Mouse (Mus musculus) limb, embryonic 14.5 days (tissue): ENCODE data around the gene Dock9. TPM values are rescaled to one million over a fixed set of nuclear protein-coding genes. Genes with fewer than 3 reads are reported as not detected.
A peak's percentile ranks its signal among the peaks of the same experiment; 100 is the strongest.

Experiments
- ATAC-seq: fragments of 200-750 bp; cut with Nextera tagmentation; 2 replicates; pipeline ENCODE4 v1.8.0; 2017; ENCODE audit warnings: low read depth, moderate number of reproducible peaks, moderate TSS enrichment; ENCODE audit not compliant: low FRiP score
- DNase-seq: peaks from one replicate; pipeline ENCODE4 v3.0.0-alpha.2; 2015; ENCODE audit warnings: low spot score
- H3K27ac ChIP-seq: fragments of 300-500 bp; sonication (generic); replicated peaks from 2 replicates; pipeline ENCODE4 v1.5.1; 2014; ENCODE audit warnings: low read depth, mild to moderate bottlenecking, low read length, moderate library complexity, mixed read lengths
- H3K27me3 ChIP-seq: fragments of 300-500 bp; sonication (generic); 2 replicates; pipeline ENCODE4 v1.6.1; 2014; ENCODE audit warnings: low read length, mixed read lengths; ENCODE audit not compliant: control insufficient read depth, insufficient read depth
- H3K36me3 ChIP-seq: fragments of 300-500 bp; sonication (generic); 2 replicates; pipeline ENCODE4 v1.6.1; 2014; ENCODE audit warnings: mild to moderate bottlenecking, low read length, moderate library complexity, mixed read lengths; ENCODE audit not compliant: control insufficient read depth, insufficient read depth
- H3K4me1 ChIP-seq: fragments of 300-500 bp; sonication (generic); 2 replicates; pipeline ENCODE4 v1.6.1; 2014; ENCODE audit warnings: antibody characterized with exemption, low read length, mixed read lengths; ENCODE audit not compliant: control insufficient read depth, insufficient read depth
- H3K4me2 ChIP-seq: fragments of 300-500 bp; sonication (generic); replicated peaks from 2 replicates; pipeline ENCODE4 v1.6.1; 2014; ENCODE audit warnings: low read depth, mild to moderate bottlenecking, low read length, moderate library complexity; ENCODE audit not compliant: severe bottlenecking
- H3K4me3 ChIP-seq: fragments of 300-500 bp; sonication (generic); replicated peaks from 2 replicates; pipeline ENCODE4 v1.5.1; 2014; ENCODE audit warnings: low read length
- H3K9ac ChIP-seq: fragments of 300-500 bp; sonication (generic); 2 replicates; pipeline ENCODE4 v1.6.1; 2014; ENCODE audit warnings: mild to moderate bottlenecking, low read depth, low read length, moderate library complexity; ENCODE audit not compliant: severe bottlenecking
- H3K9me3 ChIP-seq: fragments of 300-500 bp; sonication (generic); 2 replicates; pipeline ENCODE4 v1.6.1; 2016; ENCODE audit warnings: low read length; ENCODE audit not compliant: control insufficient read depth
- POLR2A ChIP-seq: fragments of 200-500 bp; IDR thresholded peaks from 2 replicates; pipeline ENCODE4 v1.8.0; 2012; ENCODE audit warnings: inconsistent platforms, mild to moderate bottlenecking, moderate library complexity, borderline replicate concordance; ENCODE audit not compliant: insufficient read depth, insufficient read length; ENCODE audit errors: extremely low read depth
- WGBS: fragments of 180-500 bp; shearing (Covaris S2); extraction: QIAGEN DNeasy Blood & Tissue Kit; methylation state at CpG from one replicate; pipeline ENCODE4 v1.1.7; 2014; 5-methylcytosine and 5-hydroxymethylcytosine counted together
- polyA plus RNA-seq, 2 experiments: library from polyadenylated mRNA; depleted of rRNA in 1 of 2; stranded (reverse) in 1 of 2; unstranded in 1 of 2; fragments of >200 nt; fragmentation: Nextera tagmentation in 1 of 2; extraction: Ambion mirVana in 1 of 2; gene quantifications; 2 replicates each; pipeline versions ENCODE4 v1.2.1 to v1.2.3; 2012 to 2014

The Dock9 gene
- polyA plus RNA-seq, 2 experiments: 13.8 to 19.7 TPM

DNA sequence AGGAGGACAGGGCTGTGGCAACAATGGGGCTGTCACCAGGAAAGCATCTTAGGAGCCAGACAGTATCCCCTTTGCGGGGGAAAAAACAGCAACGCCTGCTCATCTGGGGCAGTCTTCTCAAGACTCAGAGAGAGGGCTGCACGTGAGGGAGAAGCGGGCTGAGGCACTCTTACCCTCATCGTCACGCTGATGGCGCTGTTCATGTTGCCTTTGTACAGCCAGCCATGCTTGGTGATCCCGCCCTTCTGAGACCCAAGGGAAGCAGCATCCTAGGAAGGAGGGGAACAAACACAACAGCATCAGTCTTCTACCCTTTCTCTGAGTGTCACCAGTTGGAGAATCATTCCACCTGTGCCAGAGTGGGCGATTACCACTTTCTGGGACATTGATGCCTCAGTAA is 139.1 kb downstream of the Dock9 start:
- no peak for DNase-seq
- H3K4me3 ChIP-seq: no peak overlapping the region
- no peak overlapping the region for H3K4me2 ChIP-seq
- no peak overlapping the region for H3K9ac ChIP-seq
- H3K9me3 ChIP-seq: no peaks in the 10 kb centered on the region
- no peak overlapping the region for H3K27ac ChIP-seq
- no peaks in the 10 kb centered on the region for H3K36me3 ChIP-seq
- no peak for ATAC-seq
- no peak for TF ChIP-seq POLR2A
- H3K27me3 ChIP-seq: no peaks in the 10 kb centered on the region
- H3K4me1 ChIP-seq: peaks cover 10% of the 10 kb centered on the region; the same call in 1 of the 2 replicates
- 94% methylated on average over 9 of the region's 9 CpGs for WGBS

DNA sequence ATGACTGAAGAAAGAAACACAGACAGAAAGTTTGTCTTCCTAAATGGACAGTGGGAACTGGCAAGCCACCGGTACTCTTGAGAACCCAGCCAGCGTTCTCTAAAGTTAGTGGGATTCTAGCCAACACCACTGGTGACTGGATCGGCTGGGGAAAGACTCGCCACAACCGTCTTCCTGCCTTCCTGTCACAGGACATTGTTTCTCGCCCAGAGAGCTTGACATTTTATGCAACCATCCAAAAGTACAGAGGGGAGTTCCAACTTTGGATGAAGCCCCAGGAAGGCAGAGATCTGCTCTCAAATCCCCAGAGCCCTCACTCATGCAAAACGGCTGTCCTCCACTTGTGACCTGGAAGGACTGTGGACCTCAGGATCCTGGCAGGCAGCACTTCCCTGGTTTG is 140.0 kb downstream of the Dock9 start:
- TF ChIP-seq POLR2A: no peak
- DNase-seq: no peak

DNA sequence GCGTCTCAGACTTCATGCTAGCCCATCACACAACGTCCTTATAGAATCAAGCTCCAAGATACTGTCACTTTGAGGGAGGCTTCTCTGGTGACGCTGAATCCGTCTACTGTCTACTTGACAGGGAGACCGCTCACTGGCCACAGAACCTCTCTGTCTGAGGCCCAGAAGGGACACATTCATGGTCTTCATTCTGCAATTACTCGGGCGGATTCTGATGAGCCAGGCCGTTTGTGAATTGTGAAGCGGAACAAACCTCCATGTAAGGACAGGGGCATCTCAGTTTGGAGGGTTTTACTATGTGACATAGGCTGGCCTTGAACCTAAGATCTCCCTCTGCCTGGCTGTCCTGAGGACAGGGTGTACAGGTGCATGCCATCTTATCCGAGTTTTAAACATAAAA is 140.7 kb downstream of the Dock9 start:
- DNase-seq (no peak), ATAC-seq (no peak)
- no peak overlapping the region for H3K27ac ChIP-seq
- H3K4me2 ChIP-seq: no peak overlapping the region
- 90% methylated on average over 10 of the region's 10 CpGs for WGBS
- H3K9me3 ChIP-seq: no peaks in the 10 kb centered on the region
- H3K4me1 ChIP-seq: peaks cover 18% of the 10 kb centered on the region
- no peak overlapping the region for H3K9ac ChIP-seq
- TF ChIP-seq POLR2A: no peak
- no peak overlapping the region for H3K4me3 ChIP-seq
- no peaks in the 10 kb centered on the region for H3K27me3 ChIP-seq
- no peaks in the 10 kb centered on the region for H3K36me3 ChIP-seq

More for the DNA sequence above, 140.0 kb downstream of the Dock9 start:
- H3K4me3 ChIP-seq: no peak overlapping the region
- no peaks in the 10 kb centered on the region for H3K27me3 ChIP-seq
- H3K9me3 ChIP-seq: no peaks in the 10 kb centered on the region
- 78% methylated on average over 7 of the region's 7 CpGs for WGBS
- no peak overlapping the region for H3K4me2 ChIP-seq
- H3K36me3 ChIP-seq: no peaks in the 10 kb centered on the region
- no peak overlapping the region for H3K9ac ChIP-seq
- no peak for ATAC-seq
- H3K4me1 ChIP-seq: peaks cover 18% of the 10 kb centered on the region
- no peak overlapping the region for H3K27ac ChIP-seq

DNA sequence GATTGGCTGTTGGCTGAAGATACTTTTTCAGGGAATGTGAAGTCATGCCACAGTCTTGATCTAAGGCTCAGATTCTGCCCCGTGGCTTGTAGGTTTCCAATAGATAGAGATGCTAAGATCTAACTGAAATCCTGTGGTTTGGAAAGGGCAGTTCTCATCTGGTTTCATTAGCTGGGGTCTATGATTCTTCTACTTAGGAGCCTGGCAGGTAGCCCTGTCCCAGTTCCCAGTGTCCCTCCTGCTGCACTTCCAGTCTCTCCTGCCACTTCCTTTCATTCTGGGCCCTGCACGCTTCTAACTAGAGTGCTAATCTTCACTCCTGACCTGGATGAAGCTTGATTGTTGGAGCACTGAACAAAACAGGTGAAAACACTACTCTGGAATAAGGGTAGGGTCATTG is 142.7 kb downstream of the Dock9 start:
- no peaks in the 10 kb centered on the region for H3K9me3 ChIP-seq
- no peaks in the 10 kb centered on the region for H3K27me3 ChIP-seq

DNA sequence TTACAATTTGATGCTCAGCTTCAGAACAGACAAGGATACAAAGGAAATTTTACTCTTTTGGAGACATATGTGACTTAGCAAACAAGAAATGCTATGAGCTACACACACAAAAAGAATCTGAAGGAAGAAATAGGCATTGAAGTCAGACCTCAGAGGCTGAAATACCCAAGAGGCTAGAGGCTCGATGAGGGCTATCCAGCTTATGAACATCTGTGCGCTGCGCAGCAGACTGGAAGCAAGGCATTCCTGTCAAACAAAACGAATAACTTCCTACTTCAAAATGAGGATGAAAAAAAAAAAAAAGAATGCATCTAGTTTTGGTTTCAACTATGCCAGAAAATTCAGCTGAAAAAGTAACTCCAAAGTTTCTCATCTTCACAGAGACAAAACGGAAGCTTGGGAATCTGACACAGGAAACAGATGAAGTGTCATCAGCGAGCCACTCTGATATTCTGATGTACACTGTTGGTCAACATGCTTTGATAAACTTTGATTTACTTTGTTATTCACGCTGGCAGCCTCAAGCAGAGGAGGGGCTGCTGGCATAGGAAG is 143.1 kb downstream of the Dock9 start:
- ATAC-seq: no peak
- Histone ChIP-seq H3K4me3 (no peak overlapping the region), H3K27ac (no peak overlapping the region), H3K9ac (no peak overlapping the region), H3K4me2 (no peak overlapping the region), H3K36me3 (no peaks in the 10 kb centered on the region), H3K4me1 (peaks cover 23% of the 10 kb centered on the region), H3K27me3 (no peaks in the 10 kb centered on the region), H3K9me3 (no peaks in the 10 kb centered on the region)
- TF ChIP-seq POLR2A: no peak
- WGBS: 60% methylated on average over 7 of the region's 7 CpGs
- DNase-seq: peak; percentile 20

More for the DNA sequence above, 142.7 kb downstream of the Dock9 start:
- Histone ChIP-seq H3K27ac (no peak overlapping the region), H3K36me3 (no peaks in the 10 kb centered on the region), H3K4me2 (no peak overlapping the region), H3K9ac (no peak overlapping the region), H3K4me3 (no peak overlapping the region), H3K4me1 (peaks cover 18% of the 10 kb centered on the region)
- WGBS: 56% methylated on average over 2 of the region's 2 CpGs
- TF ChIP-seq POLR2A: no peak
- DNase-seq (no peak), ATAC-seq (no peak)

DNA sequence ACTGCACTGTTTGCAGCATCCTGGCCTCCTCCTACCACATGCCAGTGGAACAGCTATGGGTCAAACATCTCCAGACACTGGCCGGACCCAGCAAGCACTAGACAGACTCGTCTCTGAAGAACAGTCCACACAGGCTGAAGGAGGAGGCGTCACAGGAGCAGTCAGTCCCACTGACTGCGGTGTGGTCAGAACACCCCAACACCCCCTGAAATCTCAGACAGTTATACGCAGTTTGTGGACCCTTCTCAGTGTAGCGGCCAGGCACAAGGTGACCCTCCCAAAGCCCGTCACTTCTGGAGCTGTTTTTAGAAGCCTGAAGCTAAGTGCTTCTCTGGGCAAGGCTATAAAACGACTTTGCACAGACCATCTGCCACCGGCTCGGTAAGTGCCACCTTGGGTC is 143.9 kb downstream of the Dock9 start:
- H3K27ac ChIP-seq: no peak overlapping the region
- H3K4me3 ChIP-seq: no peak overlapping the region
- H3K36me3 ChIP-seq: no peaks in the 10 kb centered on the region
- peaks cover 25% of the 10 kb centered on the region for H3K4me1 ChIP-seq
- no peak for TF ChIP-seq POLR2A
- no peaks in the 10 kb centered on the region for H3K27me3 ChIP-seq
- H3K4me2 ChIP-seq: no peak overlapping the region
- ATAC-seq (no peak), DNase-seq (no peak)
- H3K9ac ChIP-seq: no peak overlapping the region
- no peaks in the 10 kb centered on the region for H3K9me3 ChIP-seq
- 56% methylated on average over 10 of the region's 10 CpGs for WGBS
